Mouse (Mus musculus): Measurements from ENCODE around the gene Hoxc8. TPM values are rescaled to one million over a fixed set of nuclear protein-coding genes. Genes with fewer than 3 reads are reported as not detected.
A peak's percentile ranks its signal among the peaks of the same experiment; 100 is the strongest.

Gene Hoxc8
- polyA plus RNA-seq, 1 experiment from 2014 or later, result 1.7 TPM

DNA sequence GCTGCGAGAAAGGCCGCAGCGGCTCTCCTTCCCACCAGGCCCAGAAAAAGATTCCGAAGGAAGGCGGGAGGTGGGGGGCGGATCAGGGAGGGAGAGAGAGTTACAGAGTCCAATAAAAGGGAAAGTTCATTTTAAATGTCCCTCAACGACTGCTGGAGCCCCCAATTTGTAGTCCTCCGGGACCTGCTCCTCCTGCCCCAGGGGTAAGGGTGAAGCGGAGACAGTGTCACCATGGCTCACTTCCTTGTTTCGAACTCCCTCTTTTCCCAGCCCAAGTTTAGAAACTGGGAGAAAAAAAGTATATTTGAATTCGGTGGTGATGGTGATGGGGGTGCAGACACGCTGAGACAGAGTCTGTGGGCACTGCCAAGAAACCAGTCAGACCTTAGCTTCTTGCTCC lies 50.2 kb downstream of the Hoxc8 start:
- Histone ChIP-seq H3K4me3 (0 out of 2 replicates have a peak overlapping the region, but pooled peaks have one; percentile 15), H3K4me1 (0 out of 2 replicates have a peak, but pooled peaks cover 4% of the 10 kb centered on the region), H3K9me3 (no peaks in the 10 kb centered on the region), H3K27me3 (ENCODE audit: insufficient read depth, poor library complexity, severe bottlenecking) (peaks cover 96% of the 10 kb centered on the region), H3K27ac (peak overlapping the region; percentile 9; the same call in 1 of the 2 replicates), H3K36me3 (no peaks in the 10 kb centered on the region)
- DNase-seq (ENCODE audit: low spot score), result no peak
- WGBS, result 7% methylated on average over 12 of the region's 12 CpGs

DNA sequence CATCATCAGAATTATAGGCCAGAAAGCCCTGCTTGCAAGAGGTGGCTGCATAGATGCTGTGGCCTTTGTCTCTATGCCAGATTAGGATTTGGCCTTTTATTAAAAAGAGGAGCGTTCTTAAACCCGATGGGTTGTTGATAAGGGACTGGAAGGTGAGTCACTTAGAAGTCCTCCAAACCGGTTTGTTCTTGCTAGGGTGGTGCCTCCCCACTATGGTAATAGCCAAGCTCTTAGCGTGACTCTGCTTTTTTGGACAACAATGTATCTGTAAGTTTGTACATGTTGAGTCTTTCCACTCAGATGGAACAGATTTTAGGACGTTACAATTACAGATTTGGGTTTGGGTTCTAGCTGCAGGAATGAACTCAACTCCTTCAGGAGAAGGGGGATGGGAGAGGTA lies 51.2 kb downstream of the Hoxc8 start:
- no peak for DNase-seq (ENCODE audit: low spot score)
- no peaks in the 10 kb centered on the region for H3K9me3 ChIP-seq
- H3K27ac ChIP-seq, result no peak overlapping the region
- no peaks in the 10 kb centered on the region for H3K36me3 ChIP-seq
- no peak overlapping the region for H3K4me3 ChIP-seq
- H3K4me1 ChIP-seq, result 0 out of 2 replicates have a peak, but pooled peaks cover 4% of the 10 kb centered on the region
- peaks cover 94% of the 10 kb centered on the region for H3K27me3 ChIP-seq (ENCODE audit: insufficient read depth, poor library complexity, severe bottlenecking)
- 10% methylated on average over 5 of the region's 5 CpGs for WGBS

GRCm38 (mm10) chr15:103042209-103042608 lies 51.8 kb downstream of the Hoxc8 start:
- no peak overlapping the region for H3K27ac ChIP-seq

More at GRCm38 (mm10) chr15:103042209-103042608, 51.8 kb downstream of the Hoxc8 start:
- H3K9me3 ChIP-seq, result no peaks in the 10 kb centered on the region
- no peak for DNase-seq (ENCODE audit: low spot score)
- H3K27me3 ChIP-seq (ENCODE audit: insufficient read depth, poor library complexity, severe bottlenecking), result peaks cover 93% of the 10 kb centered on the region
- no peaks in the 10 kb centered on the region for H3K36me3 ChIP-seq
- WGBS, result 5% methylated on average over 1 of the region's 1 CpGs
- no peak overlapping the region for H3K4me3 ChIP-seq
- H3K4me1 ChIP-seq, result 0 out of 2 replicates have a peak, but pooled peaks cover 4% of the 10 kb centered on the region

MicroRNAs within 50 kb of the gene (microRNA counts, 519-probe panel; counts per million panel counts)
- not detected for microRNA mmu-miR-615-3p
- not detected for microRNA mmu-miR-615-5p

Small RNA genes within 50 kb of the gene (microRNA-seq; reads per million reads assigned to microRNA genes)
- 15.7 reads per million, percentile 29 among the genes with 10 or more reads in this experiment for gene Mir196a-2
- 135 reads per million, percentile 55 among the genes with 10 or more reads in this experiment for gene Mir615

Other genes with a start within 250 kb of the Hoxc8 start
- not detected in 2 replicates for gene Hoxc13, start 69.5 kb upstream of the Hoxc8 start, polyA plus RNA-seq (2016; fragmentation: Nextera tagmentation; extraction: Ambion mirVana)
- not detected in 2 replicates for gene Hoxc12, start 53.9 kb upstream of the Hoxc8 start, polyA plus RNA-seq (2016; fragmentation: Nextera tagmentation; extraction: Ambion mirVana)
- gene Hoxc11, start 36.2 kb upstream of the Hoxc8 start, polyA plus RNA-seq (2016; fragmentation: Nextera tagmentation; extraction: Ambion mirVana), result not detected in 2 replicates
- 0.07 and 0.62 TPM in 2 replicates for gene Hoxc10, start 23.8 kb upstream of the Hoxc8 start, polyA plus RNA-seq (2016; fragmentation: Nextera tagmentation; extraction: Ambion mirVana)
- gene Hoxc5, start 23.2 kb upstream of the Hoxc8 start, polyA plus RNA-seq (2016; fragmentation: Nextera tagmentation; extraction: Ambion mirVana), result 0.60 and 5.5 TPM in 2 replicates
- gene Hoxc9, start 14.2 kb upstream of the Hoxc8 start, polyA plus RNA-seq (2016; fragmentation: Nextera tagmentation; extraction: Ambion mirVana), result 0.49 TPM in 1 of 2 replicates, not detected in the other
- 0.23 and 1.8 TPM in 2 replicates for gene Hoxc6, start 7.7 kb downstream of the Hoxc8 start, polyA plus RNA-seq (2016; fragmentation: Nextera tagmentation; extraction: Ambion mirVana)
- gene Hoxc4, start 28.3 kb downstream of the Hoxc8 start, polyA plus RNA-seq (2016; fragmentation: Nextera tagmentation; extraction: Ambion mirVana), result 0.81 and 6.6 TPM in 2 replicates
- gene Smug1, start 176.5 kb downstream of the Hoxc8 start, polyA plus RNA-seq (2016; fragmentation: Nextera tagmentation; extraction: Ambion mirVana), result 16.2 and 19.5 TPM in 2 replicates
- gene Cbx5, start 249.2 kb downstream of the Hoxc8 start, polyA plus RNA-seq (2016; fragmentation: Nextera tagmentation; extraction: Ambion mirVana), result 152 and 154 TPM in 2 replicates
- 682 and 901 TPM in 2 replicates for gene Hnrnpa1, start 249.8 kb downstream of the Hoxc8 start, polyA plus RNA-seq (2016; fragmentation: Nextera tagmentation; extraction: Ambion mirVana)